Mouse (Mus musculus) forebrain, postnatal 0 days (tissue): Measurements from ENCODE around the gene Wwox. TPM values are rescaled to one million over a fixed set of nuclear protein-coding genes. Genes with fewer than 3 reads are reported as not detected.

ENCODE experiments used
- ATAC-seq: fragments of 200-750 bp; cut with Nextera tagmentation; 2 replicates; pipeline ENCODE4 v1.8.0; 2017; ENCODE audit warnings: mild to moderate bottlenecking, moderate library complexity
- DNase-seq: peaks from one replicate; pipeline ENCODE4 v3.0.0-alpha.2; 2015
- H3K27ac ChIP-seq: fragments of 300-500 bp; sonication (generic); 2 replicates; pipeline ENCODE4 v1.5.1; 2014; ENCODE audit warnings: low read depth, mild to moderate bottlenecking, antibody characterized with exemption, low read length, moderate library complexity, mixed read lengths
- H3K27me3 ChIP-seq: fragments of 300-500 bp; sonication (generic); 2 replicates; pipeline ENCODE4 v1.6.1; 2014; ENCODE audit warnings: mild to moderate bottlenecking, low read length, mixed read lengths; ENCODE audit not compliant: insufficient read depth
- H3K36me3 ChIP-seq: fragments of 300-500 bp; sonication (generic); 2 replicates; pipeline ENCODE4 v1.6.1; 2014; ENCODE audit warnings: mild to moderate bottlenecking, moderate library complexity; ENCODE audit not compliant: insufficient read depth
- H3K4me1 ChIP-seq: fragments of 300-500 bp; sonication (generic); 2 replicates; pipeline ENCODE4 v1.6.1; 2014; ENCODE audit warnings: antibody characterized with exemption; ENCODE audit not compliant: insufficient read depth
- H3K4me2 ChIP-seq: fragments of 300-500 bp; sonication (generic); 2 replicates; pipeline ENCODE4 v1.6.1; 2014; ENCODE audit warnings: low read depth, mild to moderate bottlenecking, moderate library complexity
- H3K4me3 ChIP-seq: fragments of 300-500 bp; sonication (generic); 2 replicates; pipeline ENCODE4 v1.5.1; 2014; ENCODE audit warnings: low read depth, low read length, mixed read lengths
- H3K9ac ChIP-seq: fragments of 300-500 bp; sonication (generic); 2 replicates; pipeline ENCODE4 v1.6.1; 2014; ENCODE audit warnings: mild to moderate bottlenecking
- H3K9me3 ChIP-seq: fragments of 300-500 bp; sonication (generic); 2 replicates; pipeline ENCODE4 v1.6.1; 2016; ENCODE audit warnings: low read length
- CTCF ChIP-seq: sonication (generic); IDR thresholded peaks from 2 replicates; pipeline ENCODE4 v1.5.1; 2016; ENCODE audit warnings: antibody characterized with exemption, control low read depth, low read depth
- WGBS: fragments of 180-500 bp; shearing (Covaris S2); extraction: QIAGEN DNeasy Blood & Tissue Kit; methylation state at CpG from one replicate; pipeline ENCODE4 v1.1.7; 2014; 5-methylcytosine and 5-hydroxymethylcytosine counted together
- polyA plus RNA-seq: library from polyadenylated mRNA; unstranded; fragments of >200 nt; fragmentation: Nextera tagmentation; extraction: Ambion mirVana; gene quantifications from 2 replicates; pipeline ENCODE4 v1.2.1, GENCODE M21; 2015
- total RNA-seq: library from RNA; depleted of rRNA; stranded (reverse); fragments of >200 nt; gene quantifications from 2 replicates; pipeline ENCODE4 v1.2.3, GENCODE M21; 2014; rRNA removed

Gene Wwox
- total RNA-seq = 10.7 and 17.3 TPM in 2 replicates
- 11.9 and 13.2 TPM in 2 replicates for polyA plus RNA-seq

DNA sequence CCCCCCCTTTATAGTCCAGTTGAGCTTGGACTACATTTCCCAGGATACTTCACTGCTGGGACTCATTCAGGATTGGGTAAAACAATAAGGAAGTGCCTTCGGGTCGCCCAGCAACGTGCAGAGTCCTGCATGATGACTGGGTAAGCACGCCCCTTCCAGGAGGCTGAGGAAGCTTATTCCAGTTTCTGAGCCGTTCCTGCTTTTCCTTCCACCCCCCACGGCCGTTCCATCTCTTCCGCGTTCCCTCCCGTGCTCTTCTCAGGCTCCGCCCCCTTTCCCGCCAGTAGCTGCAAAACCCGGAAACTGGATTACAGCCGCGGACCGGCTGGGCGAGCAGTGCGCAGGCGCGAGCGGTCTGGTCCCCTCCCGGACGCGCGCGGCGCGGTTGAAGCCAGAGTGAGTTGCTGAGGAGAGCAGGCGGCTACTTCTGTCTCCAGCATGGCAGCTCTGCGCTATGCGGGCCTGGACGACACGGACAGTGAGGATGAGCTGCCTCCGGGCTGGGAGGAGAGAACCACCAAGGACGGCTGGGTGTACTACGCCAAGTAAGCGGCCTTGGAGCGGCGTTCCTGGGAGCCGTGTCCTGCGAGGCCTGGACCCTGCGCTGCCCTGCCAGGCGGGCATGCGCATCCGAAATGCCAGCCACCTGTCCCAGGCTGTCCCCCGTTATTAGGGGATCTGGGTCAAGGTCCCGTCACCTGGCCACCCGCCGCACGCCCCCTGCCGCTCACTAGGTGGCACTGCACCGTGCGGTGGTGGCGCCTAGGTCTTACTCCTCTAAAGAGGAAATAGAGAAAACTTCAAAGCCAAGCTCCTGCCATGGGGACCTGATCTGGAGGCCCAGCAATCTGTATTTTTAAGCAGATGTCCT, at the start of gene Wwox:
Wwox (plus strand) TSS at position 322 of the 871 bp plus-strand sequence.
- H3K36me3 ChIP-seq = no peaks in the 10 kb centered on the region
- H3K4me3 ChIP-seq = peak within 1 kb of the TSS; percentile 63
- ATAC-seq (peak; percentile 99), DNase-seq (peak; percentile 100)
- H3K4me2 ChIP-seq = peak within 1 kb of the TSS; percentile 72
- peak; percentile 91 for TF ChIP-seq CTCF
- under 1% methylated on average over 54 of the region's 54 CpGs for WGBS
- peak within 1 kb of the TSS; percentile 67; the same call in 1 of the 2 replicates for H3K27ac ChIP-seq
- no peaks in the 10 kb centered on the region for H3K9me3 ChIP-seq
- peak within 1 kb of the TSS; percentile 54 for H3K9ac ChIP-seq
- H3K27me3 ChIP-seq = no peaks in the 10 kb centered on the region
- H3K4me1 ChIP-seq = no peaks in the 10 kb centered on the region; the same call in 1 of the 2 replicates

- no peak overlapping the region for H3K4me2 ChIP-seq
- H3K27me3 ChIP-seq = no peaks in the 10 kb centered on the region
- H3K4me1 ChIP-seq = no peaks in the 10 kb centered on the region
- TF ChIP-seq CTCF = peak; percentile 54
- no peak overlapping the region for H3K4me3 ChIP-seq
- ATAC-seq (no peak), DNase-seq (no peak)
- no peaks in the 10 kb centered on the region for H3K36me3 ChIP-seq
- 92% methylated on average over 11 of the region's 13 CpGs for WGBS
- no peak overlapping the region for H3K27ac ChIP-seq
- H3K9me3 ChIP-seq = no peaks in the 10 kb centered on the region
- no peak overlapping the region for H3K9ac ChIP-seq
These were observed 48.8 kb upstream of the Wwox start for GRCm38 (mm10) chr8:114390465-114391254.

- Histone ChIP-seq H3K4me2 (no peak overlapping the region), H3K27me3 (no peaks in the 10 kb centered on the region), H3K36me3 (no peaks in the 10 kb centered on the region), H3K9ac (no peak overlapping the region), H3K4me3 (no peak overlapping the region), H3K4me1 (no peaks in the 10 kb centered on the region), H3K9me3 (no peaks in the 10 kb centered on the region), H3K27ac (no peak overlapping the region)
- WGBS = 92% methylated on average over 5 of the region's 5 CpGs
- no peak for TF ChIP-seq CTCF
- ATAC-seq (no peak), DNase-seq (no peak)
These were observed 41.1 kb upstream of the Wwox start for GRCm38 (mm10) chr8:114398326-114398725.

- H3K27me3 ChIP-seq = no peaks in the 10 kb centered on the region
- H3K9ac ChIP-seq = no peak overlapping the region
- H3K36me3 ChIP-seq = no peaks in the 10 kb centered on the region
- DNase-seq (no peak), ATAC-seq (no peak)
- H3K9me3 ChIP-seq = no peaks in the 10 kb centered on the region
- no peak overlapping the region for H3K27ac ChIP-seq
- WGBS = 94% methylated on average over 5 of the region's 5 CpGs
- H3K4me2 ChIP-seq = no peak overlapping the region
- H3K4me3 ChIP-seq = no peak overlapping the region
- TF ChIP-seq CTCF = no peak
- H3K4me1 ChIP-seq = 0 out of 2 replicates have a peak, but pooled peaks cover 4% of the 10 kb centered on the region
These were observed 40.2 kb upstream of the Wwox start for GRCm38 (mm10) chr8:114399273-114399672.

GRCm38 (mm10) chr8:114401679-114402078, 37.8 kb upstream of the Wwox start:
- Histone ChIP-seq H3K27ac (no peak overlapping the region), H3K9ac (no peak overlapping the region), H3K4me3 (no peak overlapping the region), H3K4me2 (no peak overlapping the region), H3K4me1 (0 out of 2 replicates have a peak, but pooled peaks cover 4% of the 10 kb centered on the region), H3K36me3 (no peaks in the 10 kb centered on the region), H3K9me3 (no peaks in the 10 kb centered on the region), H3K27me3 (no peaks in the 10 kb centered on the region)
- no peak for DNase-seq
- ATAC-seq = no peak
- TF ChIP-seq CTCF = no peak
- WGBS = 57% methylated on average over 7 of the region's 7 CpGs

- TF ChIP-seq CTCF = no peak
- WGBS = 78% methylated on average over 3 of the region's 3 CpGs
- Histone ChIP-seq H3K4me2 (no peak overlapping the region), H3K4me1 (no peaks in the 10 kb centered on the region), H3K27me3 (no peaks in the 10 kb centered on the region), H3K9me3 (no peaks in the 10 kb centered on the region), H3K9ac (no peak overlapping the region), H3K36me3 (no peaks in the 10 kb centered on the region), H3K27ac (no peak overlapping the region), H3K4me3 (no peak overlapping the region)
- DNase-seq = no peak
- no peak for ATAC-seq
These were observed 28.0 kb upstream of the Wwox start for GRCm38 (mm10) chr8:114411421-114411820.
